Mouse (Mus musculus) embryonic facial prominence, embryonic 12.5 days (tissue): ENCODE results near the gene Mettl7a2. TPM values are rescaled to one million over a fixed set of nuclear protein-coding genes. Genes with fewer than 3 reads are reported as not detected.
A peak's percentile ranks its signal among the peaks of the same experiment; 100 is the strongest.

Experiments used
- ATAC-seq: fragments of 200-750 bp; cut with Nextera tagmentation; 2 replicates; pipeline ENCODE4 v1.8.0; 2017; ENCODE audit not compliant: insufficient number of reproducible peaks, insufficient read depth, low FRiP score, low TSS enrichment
- H3K27ac ChIP-seq: fragments of 300-500 bp; sonication (generic); 2 replicates; pipeline ENCODE4 v1.5.1; 2016; ENCODE audit warnings: mild to moderate bottlenecking
- H3K27me3 ChIP-seq: fragments of 300-500 bp; sonication (generic); 2 replicates; pipeline ENCODE4 v1.6.1; 2016; ENCODE audit warnings: mild to moderate bottlenecking, moderate library complexity
- H3K36me3 ChIP-seq: fragments of 300-500 bp; sonication (generic); 2 replicates; pipeline ENCODE4 v1.6.1; 2016; ENCODE audit warnings: mild to moderate bottlenecking
- H3K4me1 ChIP-seq: fragments of 300-500 bp; sonication (generic); 2 replicates; pipeline ENCODE4 v1.6.1; 2016
- H3K4me2 ChIP-seq: fragments of 300-500 bp; sonication (generic); replicated peaks from 2 replicates; pipeline ENCODE4 v1.6.1; 2016; ENCODE audit warnings: mild to moderate bottlenecking, moderate library complexity
- H3K4me3 ChIP-seq: fragments of 300-500 bp; sonication (generic); 2 replicates; pipeline ENCODE4 v1.5.1; 2016; ENCODE audit warnings: mild to moderate bottlenecking
- H3K9ac ChIP-seq: fragments of 300-500 bp; sonication (generic); 2 replicates; pipeline ENCODE4 v1.6.1; 2016; ENCODE audit warnings: mild to moderate bottlenecking, moderate library complexity
- H3K9me3 ChIP-seq: fragments of 300-500 bp; sonication (generic); 2 replicates; pipeline ENCODE4 v1.6.1; 2016; ENCODE audit warnings: mild to moderate bottlenecking, moderate library complexity
- WGBS: fragments of 180-500 bp; shearing (Covaris S2); methylation state at CpG from one replicate; pipeline ENCODE4 v1.1.7; 2016; 5-methylcytosine and 5-hydroxymethylcytosine counted together
- polyA plus RNA-seq: library from polyadenylated mRNA; unstranded; fragments of >200 nt; fragmentation: Nextera tagmentation; extraction: Ambion mirVana; gene quantifications from 2 replicates; pipeline ENCODE4 v1.2.1, GENCODE M21; 2016

Gene Mettl7a2
- polyA plus RNA-seq, 1 experiment from 2014 or later, result not detected

- Histone ChIP-seq H3K36me3 (peaks cover 89% of the 10 kb centered on the region), H3K9me3 (no peaks in the 10 kb centered on the region), H3K9ac (no peak overlapping the region), H3K4me3 (no peak overlapping the region), H3K27ac (no peak overlapping the region), H3K4me2 (no peak overlapping the region), H3K27me3 (no peaks in the 10 kb centered on the region), H3K4me1 (no peaks in the 10 kb centered on the region)
- no peak for ATAC-seq
- 92% methylated on average over 16 of the region's 16 CpGs for WGBS
Observed at GRCm38 (mm10) chr15:100403318-100404000, 50.5 kb downstream of the Mettl7a2 start.

GRCm38 (mm10) chr15:100406088-100406487, 53.1 kb downstream of the Mettl7a2 start:
- peaks cover 85% of the 10 kb centered on the region for H3K36me3 ChIP-seq
- no peak overlapping the region for H3K27ac ChIP-seq
- no peak overlapping the region for H3K4me3 ChIP-seq
- no peaks in the 10 kb centered on the region for H3K27me3 ChIP-seq
- no peak overlapping the region for H3K4me2 ChIP-seq
- WGBS, result 86% methylated on average over 5 of the region's 5 CpGs
- H3K9me3 ChIP-seq, result no peaks in the 10 kb centered on the region
- no peak for ATAC-seq
- H3K4me1 ChIP-seq, result no peaks in the 10 kb centered on the region
- no peak overlapping the region for H3K9ac ChIP-seq

GRCm38 (mm10) chr15:100410918-100411672, 58.1 kb downstream of the Mettl7a2 start:
- Histone ChIP-seq H3K4me1 (no peaks in the 10 kb centered on the region), H3K4me2 (no peak overlapping the region), H3K9me3 (no peaks in the 10 kb centered on the region), H3K9ac (no peak overlapping the region), H3K27ac (no peak overlapping the region), H3K27me3 (no peaks in the 10 kb centered on the region), H3K4me3 (no peak overlapping the region), H3K36me3 (peaks cover 46% of the 10 kb centered on the region)
- ATAC-seq, result 0 out of 2 replicates have a peak, but pooled peaks have one; percentile 35
- 65% methylated on average over 14 of the region's 14 CpGs for WGBS

Other genes starting within 250 kb of the Mettl7a2 start
- gene Atf1, start 125.4 kb upstream of the Mettl7a2 start, polyA plus RNA-seq, result 45.0 and 46.8 TPM in 2 replicates
- gene Tmprss12, start 72.4 kb upstream of the Mettl7a2 start, polyA plus RNA-seq, result not detected in 2 replicates
- gene Mettl7a1, start 49.1 kb upstream of the Mettl7a2 start, polyA plus RNA-seq, result 5.0 and 5.1 TPM in 2 replicates
- 0.28 and 0.57 TPM in 2 replicates for gene Mettl7a3, start 18.3 kb upstream of the Mettl7a2 start, polyA plus RNA-seq
- gene Methig1, start 51 bp upstream of the Mettl7a2 start, polyA plus RNA-seq, result 0.26 TPM in 1 of 2 replicates, not detected in the other
- gene Higd1c, start 11.3 kb downstream of the Mettl7a2 start, polyA plus RNA-seq, result not detected in 2 replicates
- gene Gm5475, start 68.9 kb downstream of the Mettl7a2 start, polyA plus RNA-seq, result 0.12 and 0.14 TPM in 2 replicates
- 22.3 and 23.0 TPM in 2 replicates for gene Slc11a2, start 71.9 kb downstream of the Mettl7a2 start, polyA plus RNA-seq
- 35.3 and 37.3 TPM in 2 replicates for gene Letmd1, start 115.8 kb downstream of the Mettl7a2 start, polyA plus RNA-seq
- gene Csrnp2, start 142.3 kb downstream of the Mettl7a2 start, polyA plus RNA-seq, result 32.8 and 34.9 TPM in 2 replicates
- gene Tfcp2, start 198.8 kb downstream of the Mettl7a2 start, polyA plus RNA-seq, result 42.7 and 43.7 TPM in 2 replicates
- 9.0 and 11.3 TPM in 2 replicates for gene Pou6f1, start 246.8 kb downstream of the Mettl7a2 start, polyA plus RNA-seq